Mouse (Mus musculus) ES-E14 (cell line): ENCODE data around the gene Fam118a.

Source experiments
- CHD2 ChIP-seq: IDR thresholded peaks from 2 replicates; pipeline ENCODE4 v1.6.1; 2014; ENCODE audit warnings: mild to moderate bottlenecking, low read depth, low read length, inconsistent platforms
- HCFC1 ChIP-seq: IDR thresholded peaks from 2 replicates; pipeline ENCODE4 v1.6.1; 2012; ENCODE audit warnings: low read length, inconsistent platforms, borderline replicate concordance; ENCODE audit not compliant: insufficient read depth
- MAFK ChIP-seq: IDR thresholded peaks from 2 replicates; pipeline ENCODE4 v1.6.1; 2014; ENCODE audit warnings: mild to moderate bottlenecking, low read depth, low read length, inconsistent platforms; ENCODE audit not compliant: insufficient read depth
- ZC3H11A ChIP-seq: IDR thresholded peaks from 2 replicates; pipeline ENCODE4 v1.6.1; 2012; ENCODE audit warnings: low read depth, mild to moderate bottlenecking, inconsistent platforms, low read length, borderline replicate concordance
- ZNF384 ChIP-seq: IDR thresholded peaks from 2 replicates; pipeline ENCODE4 v1.6.1; 2012; ENCODE audit warnings: low read depth, low read length, inconsistent platforms

GRCm38 (mm10) chr15:84981609-84982313 is 47.0 kb upstream of the Fam118a start:
- TF ChIP-seq ZNF384 (no peak), ZC3H11A (no peak), MAFK (no peak), HCFC1 (no peak), CHD2 (no peak)
